Mouse (Mus musculus): Measurements from ENCODE around the gene Prr3. TPM values are rescaled to one million over a fixed set of nuclear protein-coding genes. Genes with fewer than 3 reads are reported as not detected.

Gene Prr3
- polyA plus RNA-seq, 1 experiment from 2014 or later = 6.1 TPM

- WGBS (ENCODE audit: insufficient replicate concordance) = 86% methylated on average over 3 of the region's 3 CpGs
- no peaks in the 10 kb centered on the region for H3K9me3 ChIP-seq (ENCODE audit: low read length)
- no peak for TF ChIP-seq CTCF (IDR thresholded peaks at IDR 0.05; ENCODE audit: low read depth)
- no peak for TF ChIP-seq EP300 (IDR thresholded peaks at IDR 0.05; ENCODE audit: low read depth)
- peaks cover 49% of the 10 kb centered on the region for H3K4me1 ChIP-seq (ENCODE audit: insufficient read depth)
- H3K36me3 ChIP-seq (replicated peaks; ENCODE audit: insufficient read depth, low read length) = peaks cover 51% of the 10 kb centered on the region
- no peak for ATAC-seq
- DNase-seq = no peak
- no peak overlapping the region; the same call in 1 of the 2 replicates for H3K9ac ChIP-seq (replicated peaks)
- H3K27me3 ChIP-seq (ENCODE audit: insufficient read depth, low read length) = no peaks in the 10 kb centered on the region
- no peak overlapping the region for H3K27ac ChIP-seq (ENCODE audit: low read depth)
- no peak overlapping the region for H3K4me3 ChIP-seq (ENCODE audit: low read depth, low read length)
- H3K4me2 ChIP-seq (ENCODE audit: low read depth, low read length) = peak overlapping the region; percentile 9; the same call in 1 of the 2 replicates
Observed at GRCm38 (mm10) chr17:35922566-35922965, 57.5 kb downstream of the Prr3 start.

MicroRNA genes within 50 kb of the gene (microRNA counts, 519-probe panel; counts per million panel counts)
- not detected for microRNA mmu-miR-877

Small RNAs within 50 kb of the gene (microRNA-seq; reads per million reads assigned to microRNA genes)
- 37.7 reads per million, percentile 33 among the genes with 10 or more reads in this experiment for gene Mir877

Other genes with a start within 250 kb of the Prr3 start
- 15.4 and 18.6 TPM in 2 replicates for gene Ier3, start 158.6 kb downstream of the Prr3 start, polyA plus RNA-seq (2015; fragmentation: Nextera tagmentation; extraction: Ambion mirVana)
- gene Flot1, start 157.0 kb downstream of the Prr3 start, polyA plus RNA-seq (2015; fragmentation: Nextera tagmentation; extraction: Ambion mirVana) = 25.9 and 31.3 TPM in 2 replicates
- 198 and 213 TPM in 2 replicates for gene Tubb5, start 141.9 kb downstream of the Prr3 start, polyA plus RNA-seq (2015; fragmentation: Nextera tagmentation; extraction: Ambion mirVana)
- gene Mdc1, start 138.7 kb downstream of the Prr3 start, polyA plus RNA-seq (2015; fragmentation: Nextera tagmentation; extraction: Ambion mirVana) = 2.5 and 3.3 TPM in 2 replicates
- gene Nrm, start 118.9 kb downstream of the Prr3 start, polyA plus RNA-seq (2015; fragmentation: Nextera tagmentation; extraction: Ambion mirVana) = 15.5 and 15.8 TPM in 2 replicates
- 14.1 and 15.3 TPM in 2 replicates for gene Ppp1r18, start 114.6 kb downstream of the Prr3 start, polyA plus RNA-seq (2015; fragmentation: Nextera tagmentation; extraction: Ambion mirVana)
- gene Dhx16, start 100.4 kb downstream of the Prr3 start, polyA plus RNA-seq (2015; fragmentation: Nextera tagmentation; extraction: Ambion mirVana) = 14.3 and 15.6 TPM in 2 replicates
- 15.6 and 16.9 TPM in 2 replicates for gene 2310061I04Rik, start 82.8 kb downstream of the Prr3 start, polyA plus RNA-seq (2015; fragmentation: Nextera tagmentation; extraction: Ambion mirVana)
- 3.4 and 4.8 TPM in 2 replicates for gene Atat1, start 70.2 kb downstream of the Prr3 start, polyA plus RNA-seq (2015; fragmentation: Nextera tagmentation; extraction: Ambion mirVana)
- 81.2 and 82.4 TPM in 2 replicates for gene Mrps18b, start 63.8 kb downstream of the Prr3 start, polyA plus RNA-seq (2015; fragmentation: Nextera tagmentation; extraction: Ambion mirVana)
- gene Ppp1r10, start 63.8 kb downstream of the Prr3 start, polyA plus RNA-seq (2015; fragmentation: Nextera tagmentation; extraction: Ambion mirVana) = 10.0 and 15.9 TPM in 2 replicates
- 37.8 and 47.7 TPM in 2 replicates for gene Abcf1, start 10.5 kb downstream of the Prr3 start, polyA plus RNA-seq (2015; fragmentation: Nextera tagmentation; extraction: Ambion mirVana)
- gene Gnl1, start 385 bp downstream of the Prr3 start, polyA plus RNA-seq (2015; fragmentation: Nextera tagmentation; extraction: Ambion mirVana) = 9.5 and 10.8 TPM in 2 replicates
- 4.6 and 5.4 TPM in 2 replicates for gene H2-T24, start 40.3 kb upstream of the Prr3 start, polyA plus RNA-seq (2015; fragmentation: Nextera tagmentation; extraction: Ambion mirVana)
- 113 and 120 TPM in 2 replicates for gene H2-T23, start 52.6 kb upstream of the Prr3 start, polyA plus RNA-seq (2015; fragmentation: Nextera tagmentation; extraction: Ambion mirVana)
- gene H2-T22, start 62.5 kb upstream of the Prr3 start, polyA plus RNA-seq (2015; fragmentation: Nextera tagmentation; extraction: Ambion mirVana) = 16.2 and 17.1 TPM in 2 replicates
- not detected in 2 replicates for gene Gm6034, start 62.7 kb upstream of the Prr3 start, polyA plus RNA-seq (2015; fragmentation: Nextera tagmentation; extraction: Ambion mirVana)
- gene Gm11127, start 78.1 kb upstream of the Prr3 start, polyA plus RNA-seq (2015; fragmentation: Nextera tagmentation; extraction: Ambion mirVana) = 0.12 TPM in 1 of 2 replicates, not detected in the other
- gene Gm19684, start 141.4 kb upstream of the Prr3 start, polyA plus RNA-seq (2015; fragmentation: Nextera tagmentation; extraction: Ambion mirVana) = not detected in 2 replicates
- not detected in 2 replicates for gene Gm7030, start 149.2 kb upstream of the Prr3 start, polyA plus RNA-seq (2015; fragmentation: Nextera tagmentation; extraction: Ambion mirVana)
- not detected in 2 replicates for gene Gm8909, start 188.3 kb upstream of the Prr3 start, polyA plus RNA-seq (2015; fragmentation: Nextera tagmentation; extraction: Ambion mirVana)
- not detected in 2 replicates for gene H2-T3, start 210.1 kb upstream of the Prr3 start, polyA plus RNA-seq (2015; fragmentation: Nextera tagmentation; extraction: Ambion mirVana)